Mouse (Mus musculus): ENCODE measurements around the gene Zfp697. TPM values are rescaled to one million over a fixed set of nuclear protein-coding genes. Genes with fewer than 3 reads are reported as not detected.
"Not testable (repeated sequence)": the region's sequence is repeated elsewhere in the genome, so short reads cannot be mapped to it uniquely, and the experiment has no call there.

The Zfp697 gene
- polyA plus RNA-seq, 1 experiment from 2014 or later, result 12.1 TPM

DNA sequence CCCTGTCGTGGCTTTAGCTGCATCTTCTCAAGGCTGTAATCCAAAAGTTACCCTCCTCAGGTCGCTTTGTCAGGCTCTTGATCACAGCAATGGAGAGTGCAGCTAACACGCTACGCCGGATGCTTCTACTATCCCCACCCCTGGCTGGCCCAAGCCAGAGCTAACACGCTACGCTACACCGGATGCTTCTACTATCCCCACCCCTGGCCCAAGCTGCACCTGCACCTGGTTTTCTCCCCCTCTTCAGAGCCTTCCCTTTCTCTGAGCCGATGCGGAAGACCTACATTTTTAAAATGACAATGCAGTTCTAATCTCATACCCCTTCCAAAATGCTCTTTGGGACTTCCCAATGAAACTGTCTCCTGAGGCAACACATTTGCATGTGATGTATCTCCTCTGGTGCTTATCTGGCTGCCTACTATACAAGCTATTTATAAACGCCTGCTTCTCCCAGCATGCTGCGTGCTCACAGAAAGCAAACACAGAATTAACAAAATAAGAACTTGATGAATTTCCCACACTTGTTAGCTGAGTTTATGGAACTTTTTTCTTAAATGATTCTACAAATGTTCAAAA, 24.4 kb downstream of the Zfp697 start:
- Histone ChIP-seq H3K4me1 (ENCODE audit: control insufficient read depth, insufficient read depth, low read length) (peaks cover 15% of the 10 kb centered on the region), H3K4me2 (peak overlapping the region; percentile 42), H3K27ac (ENCODE audit: low read depth, low read length) (peak overlapping the region; percentile 64)
- 44% methylated on average over 12 of the region's 12 CpGs for WGBS (ENCODE audit: insufficient replicate concordance)
- not testable (repeated sequence) for H3K4me3 ChIP-seq (ENCODE audit: low read depth, low read length); H3K27me3 ChIP-seq (ENCODE audit: control insufficient read depth, insufficient read depth, low read length); H3K36me3 ChIP-seq (ENCODE audit: control insufficient read depth, insufficient read depth, low read length); H3K9ac ChIP-seq (ENCODE audit: low read depth, low read length); ATAC-seq (replicated peaks; ENCODE audit: insufficient number of reproducible peaks, low FRiP score, low TSS enrichment); H3K9me3 ChIP-seq (replicated peaks; ENCODE audit: control insufficient read depth, low read length)

DNA sequence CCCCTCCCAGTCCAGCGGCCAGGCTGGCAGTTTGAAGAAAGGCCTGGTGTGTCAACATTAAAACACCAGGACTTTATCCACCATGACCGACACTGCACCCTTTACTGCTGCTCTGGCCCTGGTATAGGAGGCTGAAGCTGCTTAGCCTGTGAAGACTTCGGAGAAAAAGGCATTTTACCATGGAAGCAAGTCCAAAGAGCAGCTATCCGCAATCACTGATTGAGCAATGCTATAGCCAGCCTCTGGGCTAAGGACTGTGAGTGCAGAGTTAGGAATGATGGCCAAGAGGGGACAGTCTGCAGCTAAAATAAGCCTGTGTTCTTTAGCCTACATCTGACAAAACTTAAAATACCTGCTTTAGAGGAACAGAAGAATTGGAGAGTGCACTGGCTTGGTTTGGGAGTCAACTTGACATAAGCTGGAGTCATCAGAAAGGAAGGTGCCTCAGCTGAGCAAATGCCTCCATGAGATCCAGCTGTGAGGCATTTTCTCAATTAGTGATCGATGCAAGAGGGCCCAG, 25.1 kb downstream of the Zfp697 start:
- not testable (repeated sequence) for H3K4me3 ChIP-seq (ENCODE audit: low read depth, low read length); H3K9ac ChIP-seq (ENCODE audit: low read depth, low read length); H3K9me3 ChIP-seq (replicated peaks; ENCODE audit: control insufficient read depth, low read length); ATAC-seq (replicated peaks; ENCODE audit: insufficient number of reproducible peaks, low FRiP score, low TSS enrichment); H3K36me3 ChIP-seq (ENCODE audit: control insufficient read depth, insufficient read depth, low read length); H3K27me3 ChIP-seq (ENCODE audit: control insufficient read depth, insufficient read depth, low read length); H3K4me2 ChIP-seq
- peaks cover 18% of the 10 kb centered on the region for H3K4me1 ChIP-seq (ENCODE audit: control insufficient read depth, insufficient read depth, low read length)
- peak overlapping the region; percentile 41; the same call in 1 of the 2 replicates for H3K27ac ChIP-seq (ENCODE audit: low read depth, low read length)
- WGBS (ENCODE audit: insufficient replicate concordance), result 48% methylated on average over 5 of the region's 5 CpGs

DNA sequence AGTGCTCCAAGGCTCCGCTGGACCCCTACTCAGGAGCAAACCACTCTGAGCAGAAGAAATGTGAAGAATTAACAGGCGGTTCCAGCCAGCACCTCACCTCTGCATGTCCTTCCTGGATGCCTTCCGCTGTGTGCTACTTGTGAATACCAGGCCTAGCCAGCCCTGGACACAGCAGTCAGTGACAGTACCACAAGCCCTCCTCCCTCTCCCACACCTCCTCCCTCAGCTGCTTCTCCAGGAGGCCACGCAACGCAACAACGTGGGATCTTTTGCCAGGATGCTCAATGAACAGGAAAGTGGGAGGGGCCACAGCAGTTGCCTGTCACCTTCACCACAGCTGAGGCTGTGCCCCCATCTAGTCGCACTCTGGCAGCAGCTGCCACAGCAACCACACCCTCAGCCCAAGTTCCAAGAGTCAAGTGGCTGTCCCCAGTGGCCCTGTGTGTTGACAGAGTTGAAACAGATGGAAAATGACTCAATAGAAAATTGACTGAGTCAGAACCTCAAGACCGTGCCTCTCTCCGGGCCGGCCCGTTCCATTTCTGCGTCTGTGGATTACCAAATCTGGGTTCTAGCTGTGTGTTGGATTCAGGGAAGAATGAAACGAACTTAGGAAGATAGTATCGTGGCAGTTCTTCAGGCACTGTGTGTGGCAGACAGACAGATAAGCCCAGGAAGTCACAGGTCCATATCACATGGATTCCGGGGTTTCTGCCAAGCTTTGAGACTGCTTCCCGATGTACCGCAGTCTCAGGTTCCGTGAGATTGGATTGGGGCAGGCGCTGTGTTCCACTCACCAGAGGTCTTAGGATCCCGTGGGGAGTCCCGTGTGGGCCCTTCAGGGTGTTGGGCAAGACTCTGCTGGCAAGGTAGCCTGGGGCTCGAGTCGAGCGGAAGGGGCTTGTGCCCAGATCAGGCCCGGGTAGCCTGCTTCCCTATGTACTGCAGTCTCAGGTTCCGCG, 28.6 kb downstream of the Zfp697 start:
- WGBS (ENCODE audit: insufficient replicate concordance), result 61% methylated on average over 16 of the region's 27 CpGs
- H3K27me3 ChIP-seq (ENCODE audit: control insufficient read depth, insufficient read depth, low read length); H3K4me2 ChIP-seq; H3K27ac ChIP-seq (ENCODE audit: low read depth, low read length); H3K36me3 ChIP-seq (ENCODE audit: control insufficient read depth, insufficient read depth, low read length); H3K4me3 ChIP-seq (ENCODE audit: low read depth, low read length); H3K9ac ChIP-seq (ENCODE audit: low read depth, low read length); H3K9me3 ChIP-seq (replicated peaks; ENCODE audit: control insufficient read depth, low read length): not testable (repeated sequence)
- peaks cover 42% of the 10 kb centered on the region for H3K4me1 ChIP-seq (ENCODE audit: control insufficient read depth, insufficient read depth, low read length)
- ATAC-seq (replicated peaks; ENCODE audit: insufficient number of reproducible peaks, low FRiP score, low TSS enrichment), result peak; percentile 58

DNA sequence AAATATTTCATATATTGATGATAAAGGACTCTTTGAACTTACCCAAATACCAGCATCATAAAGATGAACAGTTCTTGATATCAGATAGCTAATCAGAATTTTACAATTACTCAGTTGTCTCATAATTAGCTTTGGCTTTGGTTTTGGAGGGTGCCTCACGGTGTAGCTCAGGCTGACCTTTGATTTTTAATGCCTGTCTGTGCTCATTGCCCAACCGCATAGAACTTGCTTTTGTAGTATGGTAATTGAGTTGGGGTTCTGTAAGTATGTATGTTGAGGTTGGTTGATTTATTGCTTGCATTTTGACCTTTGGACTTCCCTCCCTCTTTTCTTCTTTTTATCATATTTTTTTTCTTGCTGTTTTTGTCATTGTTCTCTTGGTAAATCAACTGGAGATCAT, 31.5 kb downstream of the Zfp697 start:
- peaks cover 55% of the 10 kb centered on the region for H3K4me1 ChIP-seq (ENCODE audit: control insufficient read depth, insufficient read depth, low read length)

DNA sequence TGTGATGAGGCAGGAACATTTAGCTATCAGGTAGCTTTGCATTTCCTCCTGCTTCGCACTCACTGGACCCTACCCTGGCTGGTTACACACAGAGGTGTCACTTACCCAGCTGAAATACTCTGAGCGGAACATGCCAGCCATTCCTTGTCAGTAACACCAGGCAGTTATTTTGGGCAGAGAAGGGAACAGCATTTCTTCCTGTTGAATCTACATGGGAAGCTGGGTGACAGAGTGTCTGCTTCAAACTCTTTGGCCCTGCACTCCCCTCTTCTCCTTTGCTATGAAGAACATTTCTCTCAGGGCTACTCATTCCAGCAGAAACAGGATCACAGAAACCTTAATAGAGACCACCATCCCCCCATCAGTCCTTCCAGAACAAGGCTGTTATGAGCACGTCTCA, 32.0 kb downstream of the Zfp697 start:
- Histone ChIP-seq H3K9ac (ENCODE audit: low read depth, low read length) (no peak overlapping the region; the same call in 1 of the 2 replicates), H3K9me3 (replicated peaks; ENCODE audit: control insufficient read depth, low read length) (no peaks in the 10 kb centered on the region), H3K4me3 (ENCODE audit: low read depth, low read length) (no peak overlapping the region), H3K27me3 (ENCODE audit: control insufficient read depth, insufficient read depth, low read length) (no peaks in the 10 kb centered on the region), H3K4me2 (0 out of 2 replicates have a peak overlapping the region, but pooled peaks have one; percentile 5), H3K4me1 (ENCODE audit: control insufficient read depth, insufficient read depth, low read length) (peaks cover 55% of the 10 kb centered on the region), H3K27ac (ENCODE audit: low read depth, low read length) (peak overlapping the region; percentile 85), H3K36me3 (ENCODE audit: control insufficient read depth, insufficient read depth, low read length) (no peaks in the 10 kb centered on the region)
- ATAC-seq (replicated peaks; ENCODE audit: insufficient number of reproducible peaks, low FRiP score, low TSS enrichment), result no peak
- 37% methylated on average over 3 of the region's 3 CpGs for WGBS (ENCODE audit: insufficient replicate concordance)

More for the DNA sequence above, 31.5 kb downstream of the Zfp697 start:
- Histone ChIP-seq H3K4me2 (no peak overlapping the region), H3K4me3 (ENCODE audit: low read depth, low read length) (no peak overlapping the region), H3K9ac (ENCODE audit: low read depth, low read length) (no peak overlapping the region), H3K9me3 (replicated peaks; ENCODE audit: control insufficient read depth, low read length) (no peaks in the 10 kb centered on the region), H3K36me3 (ENCODE audit: control insufficient read depth, insufficient read depth, low read length) (no peaks in the 10 kb centered on the region), H3K27me3 (ENCODE audit: control insufficient read depth, insufficient read depth, low read length) (no peaks in the 10 kb centered on the region), H3K27ac (ENCODE audit: low read depth, low read length) (no peak overlapping the region)
- no peak for ATAC-seq (replicated peaks; ENCODE audit: insufficient number of reproducible peaks, low FRiP score, low TSS enrichment)
- WGBS (ENCODE audit: insufficient replicate concordance), result 78% methylated on average over 2 of the region's 2 CpGs

DNA sequence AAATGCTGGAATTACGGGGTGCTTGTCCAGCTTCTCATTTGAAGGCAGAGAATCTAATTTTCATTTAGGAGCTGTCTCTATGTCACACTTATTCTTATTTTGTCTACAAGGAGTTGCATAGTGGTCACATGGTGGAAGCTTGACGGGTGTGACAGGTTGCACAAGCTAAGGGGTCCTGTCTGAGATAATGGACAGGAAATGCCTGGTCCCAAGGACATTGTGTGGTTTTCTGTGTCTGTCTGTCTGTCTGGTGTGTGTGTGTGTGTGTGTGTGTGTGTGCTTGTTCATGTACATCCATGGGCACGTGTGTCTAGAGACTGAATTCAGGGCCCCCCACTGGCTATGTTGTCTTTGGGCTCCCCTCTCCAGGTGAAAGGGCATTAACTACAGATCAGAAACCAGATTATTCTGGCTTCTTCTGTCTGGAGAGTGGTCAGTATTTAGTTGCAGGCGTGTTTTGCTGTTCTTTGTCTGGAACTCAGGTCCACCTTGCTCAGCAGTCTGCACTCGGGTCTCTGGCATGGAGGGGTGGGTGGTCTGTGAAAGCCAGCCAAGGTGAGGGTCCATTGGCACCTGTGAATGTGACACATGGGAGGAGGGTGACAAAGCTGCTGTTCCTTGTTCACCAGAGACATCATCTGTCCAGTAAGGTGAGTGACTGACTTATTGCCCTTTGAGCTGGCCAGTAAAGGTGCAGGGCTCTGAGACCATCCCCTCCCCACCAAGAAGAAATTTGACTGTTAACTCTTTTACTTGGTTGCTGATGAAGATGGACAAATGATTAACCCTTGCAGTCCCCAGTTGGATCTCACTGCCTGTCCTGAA, 34.4 kb downstream of the Zfp697 start:
- Histone ChIP-seq H3K9ac (ENCODE audit: low read depth, low read length) (no peak overlapping the region), H3K36me3 (ENCODE audit: control insufficient read depth, insufficient read depth, low read length) (no peaks in the 10 kb centered on the region), H3K9me3 (replicated peaks; ENCODE audit: control insufficient read depth, low read length) (no peaks in the 10 kb centered on the region), H3K4me3 (ENCODE audit: low read depth, low read length) (no peak overlapping the region), H3K4me2 (peak overlapping the region; percentile 43), H3K27ac (ENCODE audit: low read depth, low read length) (peak overlapping the region; percentile 64), H3K27me3 (ENCODE audit: control insufficient read depth, insufficient read depth, low read length) (no peaks in the 10 kb centered on the region), H3K4me1 (ENCODE audit: control insufficient read depth, insufficient read depth, low read length) (peaks cover 61% of the 10 kb centered on the region)
- ATAC-seq (replicated peaks; ENCODE audit: insufficient number of reproducible peaks, low FRiP score, low TSS enrichment), result no peak
- WGBS (ENCODE audit: insufficient replicate concordance), result 55% methylated on average over 5 of the region's 5 CpGs

DNA sequence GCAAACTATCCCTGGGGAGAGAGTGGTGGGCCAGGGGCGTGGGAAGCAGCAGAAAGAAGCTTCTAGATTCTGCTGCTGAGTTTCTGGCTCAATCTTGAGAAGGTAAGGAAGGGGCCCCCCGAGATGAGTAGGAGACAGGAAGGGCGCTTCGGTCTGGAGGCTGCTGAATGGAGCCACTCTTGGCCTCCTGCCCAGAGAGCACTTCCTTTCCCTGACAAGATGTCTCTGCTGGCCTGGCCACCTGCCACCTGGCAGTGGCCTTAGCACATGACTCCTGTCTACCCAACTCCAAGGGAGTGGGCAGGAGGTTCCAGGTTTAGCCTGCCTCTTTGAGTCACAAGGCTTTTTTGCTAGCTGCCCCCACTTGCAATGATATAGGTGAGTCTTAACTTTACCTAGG, 35.1 kb downstream of the Zfp697 start:
- Histone ChIP-seq H3K9ac (ENCODE audit: low read depth, low read length) (no peak overlapping the region), H3K27me3 (ENCODE audit: control insufficient read depth, insufficient read depth, low read length) (no peaks in the 10 kb centered on the region), H3K27ac (ENCODE audit: low read depth, low read length) (peak overlapping the region; percentile 64), H3K36me3 (ENCODE audit: control insufficient read depth, insufficient read depth, low read length) (no peaks in the 10 kb centered on the region), H3K9me3 (replicated peaks; ENCODE audit: control insufficient read depth, low read length) (no peaks in the 10 kb centered on the region), H3K4me3 (ENCODE audit: low read depth, low read length) (no peak overlapping the region), H3K4me2 (peak overlapping the region; percentile 43), H3K4me1 (ENCODE audit: control insufficient read depth, insufficient read depth, low read length) (peaks cover 58% of the 10 kb centered on the region)
- 35% methylated on average over 4 of the region's 4 CpGs for WGBS (ENCODE audit: insufficient replicate concordance)
- ATAC-seq (replicated peaks; ENCODE audit: insufficient number of reproducible peaks, low FRiP score, low TSS enrichment), result peak; percentile 81
